23 mouse cellular contexts compared by ENCODE assay signal in genomic region chr9:4259074-4259473, GRCm38 (mm10). TPM values are rescaled to one million over a fixed set of nuclear protein-coding genes. Genes with fewer than 3 reads are reported as not detected.
DNase-seq lines count a peak whose midpoint lies in the region; ATAC-seq and TF ChIP-seq lines count a peak whose summit lies in the region.
"Had no signal": no experiment of that assay in that cellular context is flagged by ENCODE, and none has a peak within 500 bp of the region (broad histone marks: within the 10 kb centered on the region; RNA-seq: fewer than 3 reads in every experiment).

No protein-coding gene starts in this region.

- WGBS in embryonic facial prominence, embryonic 12.5 days = 87% methylated on average over 10 of the region's 10 CpGs
- 91% methylated on average over 10 of the region's 10 CpGs for WGBS in embryonic facial prominence, embryonic 10.5 days
- 91% methylated on average over 10 of the region's 10 CpGs for WGBS in hindbrain, embryonic 12.5 days
- WGBS in midbrain, embryonic 15.5 days = 91% methylated on average over 10 of the region's 10 CpGs

- no peak overlapping the region for H3K27ac ChIP-seq in embryonic facial prominence, embryonic 12.5 days
- H3K27ac ChIP-seq in embryonic facial prominence, embryonic 10.5 days (replicated peaks) = no peak overlapping the region
- no peak overlapping the region for H3K27ac ChIP-seq in layer of hippocampus, adult 2 months
- no peak overlapping the region for H3K27ac ChIP-seq in hindbrain, embryonic 12.5 days
- no peak overlapping the region for H3K27ac ChIP-seq in midbrain, embryonic 15.5 days
- H3K27ac ChIP-seq: liver, embryonic 13.5 days had no signal

- H3K36me3 ChIP-seq in embryonic facial prominence, embryonic 12.5 days = no peaks in the 10 kb centered on the region
- H3K36me3 ChIP-seq in embryonic facial prominence, embryonic 10.5 days (replicated peaks) = no peaks in the 10 kb centered on the region
- no peaks in the 10 kb centered on the region for H3K36me3 ChIP-seq in hindbrain, embryonic 12.5 days
- H3K36me3 ChIP-seq in midbrain, embryonic 15.5 days (replicated peaks) = no peaks in the 10 kb centered on the region
- H3K36me3 ChIP-seq: G1E; liver, embryonic 13.5 days had no signal

- no peaks in the 10 kb centered on the region for H3K4me1 ChIP-seq in embryonic facial prominence, embryonic 12.5 days
- H3K4me1 ChIP-seq in embryonic facial prominence, embryonic 10.5 days = no peaks in the 10 kb centered on the region
- no peaks in the 10 kb centered on the region for H3K4me1 ChIP-seq in hindbrain, embryonic 12.5 days
- no peaks in the 10 kb centered on the region for H3K4me1 ChIP-seq in midbrain, embryonic 15.5 days
- H3K4me1 ChIP-seq: liver, embryonic 13.5 days had no signal

- no peak for DNase-seq in embryonic facial prominence, embryonic 10.5 days (ENCODE audit: low spot score)
- no peak for DNase-seq in layer of hippocampus, adult 2 months (ENCODE audit: low spot score in 2 of 2)
- no peak for DNase-seq in layer of hippocampus, postnatal 10 days (ENCODE audit: low spot score in 2 of 2)
- DNase-seq: adrenal gland, postnatal 25 days; cerebellum, adult 18-20 months; cerebellum, postnatal 36 days; heart, postnatal 14 days; kidney, postnatal 4 days; liver, embryonic 13.5 days; lung, embryonic 14.5 days; lung, postnatal 36 days; right cerebral cortex, postnatal 14 days; spleen, adult 18-20 months; thymus, postnatal 25 days had no signal

- H3K9me3 ChIP-seq in embryonic facial prominence, embryonic 12.5 days = peaks cover 12% of the 10 kb centered on the region
- H3K9me3 ChIP-seq in embryonic facial prominence, embryonic 10.5 days = peaks cover 23% of the 10 kb centered on the region
- H3K9me3 ChIP-seq in hindbrain, embryonic 12.5 days (replicated peaks) = peaks cover 14% of the 10 kb centered on the region
- H3K9me3 ChIP-seq in midbrain, embryonic 15.5 days = peaks cover 6% of the 10 kb centered on the region

- no peak overlapping the region for H3K9ac ChIP-seq in embryonic facial prominence, embryonic 12.5 days
- H3K9ac ChIP-seq in hindbrain, embryonic 12.5 days = no peak overlapping the region
- no peak overlapping the region for H3K9ac ChIP-seq in midbrain, embryonic 15.5 days
- H3K9ac ChIP-seq: liver, embryonic 13.5 days; lung, embryonic 14.5 days had no signal

- no peak overlapping the region for H3K4me3 ChIP-seq in embryonic facial prominence, embryonic 12.5 days
- no peak overlapping the region for H3K4me3 ChIP-seq in embryonic facial prominence, embryonic 10.5 days
- H3K4me3 ChIP-seq in layer of hippocampus, adult 2 months = no peak overlapping the region
- no peak overlapping the region for H3K4me3 ChIP-seq in hindbrain, embryonic 12.5 days
- no peak overlapping the region for H3K4me3 ChIP-seq in midbrain, embryonic 15.5 days
- H3K4me3 ChIP-seq: liver, embryonic 13.5 days had no signal

- 0 out of 2 replicates have a peak, but pooled peaks have one; percentile 7 for TF ChIP-seq CTCF in layer of hippocampus, adult 2 months (conservative IDR thresholded peaks at IDR 0.05)

- 0 out of 2 replicates have a peak, but pooled peaks have one; percentile 56 for ATAC-seq in embryonic facial prominence, embryonic 12.5 days (ENCODE audit: insufficient number of reproducible peaks, insufficient read depth, low FRiP score, low TSS enrichment)
- 0 out of 2 replicates have a peak, but pooled peaks have one; percentile 26 for ATAC-seq in hindbrain, embryonic 12.5 days (ENCODE audit: low FRiP score)
- ATAC-seq in midbrain, embryonic 15.5 days (replicated peaks) = peak; percentile 72
- no peak for ATAC-seq in monocyte, adult 5-6 weeks (replicated peaks; ENCODE audit: insufficient number of reproducible peaks, low FRiP score, low TSS enrichment, poor library complexity, severe bottlenecking)
- ATAC-seq: activated CD4-positive, CD25-positive, alpha-beta regulatory T cell, adult 4 months; CD4-positive, CD25-positive, alpha-beta regulatory T cell, adult 4 months; inflammation-experienced regulatory T-cells, adult 6 months had no signal

- no peak overlapping the region for H3K4me2 ChIP-seq in embryonic facial prominence, embryonic 12.5 days (replicated peaks)
- H3K4me2 ChIP-seq in hindbrain, embryonic 12.5 days (replicated peaks) = no peak overlapping the region
- H3K4me2 ChIP-seq in midbrain, embryonic 15.5 days = no peak overlapping the region
- H3K4me2 ChIP-seq: heart, embryonic 11.5 days; liver, embryonic 13.5 days; lung, embryonic 14.5 days had no signal

- H3K27me3 ChIP-seq in embryonic facial prominence, embryonic 12.5 days = no peaks in the 10 kb centered on the region
- no peaks in the 10 kb centered on the region for H3K27me3 ChIP-seq in embryonic facial prominence, embryonic 10.5 days (replicated peaks; ENCODE audit: low read depth, poor library complexity, severe bottlenecking)
- no peaks in the 10 kb centered on the region for H3K27me3 ChIP-seq in hindbrain, embryonic 12.5 days
- no peaks in the 10 kb centered on the region for H3K27me3 ChIP-seq in midbrain, embryonic 15.5 days (replicated peaks)
- H3K27me3 ChIP-seq: liver, embryonic 13.5 days had no signal

RNA-seq across cellular contexts. Expression of gene Aasdhppt, which starts 50.2 kb away (rescaled TPM):
- polyA plus RNA-seq in embryonic facial prominence, embryonic 12.5 days (2016; fragmentation: Nextera tagmentation; extraction: Ambion mirVana) = 37.5 and 40.0 TPM in 2 replicates
- 30.7 TPM in 2 replicates for polyA plus RNA-seq in embryonic facial prominence, embryonic 10.5 days (2016; fragmentation: Nextera tagmentation; extraction: Ambion mirVana)
- 10 to 100 TPM; 27.5 to 29.0 TPM for total RNA-seq in layer of hippocampus, adult 2 months (2021)
- total RNA-seq in layer of hippocampus, postnatal 10 days (2021) = 10 to 100 TPM; 25.4 to 25.8 TPM
- polyA plus RNA-seq in hindbrain, embryonic 12.5 days (2016; fragmentation: Nextera tagmentation; extraction: Ambion mirVana) = 32.7 and 35.9 TPM in 2 replicates
- polyA plus RNA-seq in midbrain, embryonic 15.5 days (2015; fragmentation: Nextera tagmentation; extraction: Ambion mirVana) = 26.8 and 31.0 TPM in 2 replicates
- total RNA-seq in monocyte, adult 5-6 weeks (2017) = 8.2 to 14.9 TPM (median 11.2 TPM) in 3 replicates

RNA-seq across cellular contexts. Expression of gene Kbtbd3, which starts 50.6 kb away (rescaled TPM):
- polyA plus RNA-seq in embryonic facial prominence, embryonic 12.5 days (2016; fragmentation: Nextera tagmentation; extraction: Ambion mirVana) = 6.7 and 7.8 TPM in 2 replicates
- polyA plus RNA-seq in embryonic facial prominence, embryonic 10.5 days (2016; fragmentation: Nextera tagmentation; extraction: Ambion mirVana) = 5.3 and 5.7 TPM in 2 replicates
- 10 to 100 TPM; 10.7 to 11.5 TPM for total RNA-seq in layer of hippocampus, adult 2 months (2021)
- 1 to 10 TPM; 8.8 to 9.7 TPM for total RNA-seq in layer of hippocampus, postnatal 10 days (2021)
- 9.1 and 10.0 TPM in 2 replicates for polyA plus RNA-seq in hindbrain, embryonic 12.5 days (2016; fragmentation: Nextera tagmentation; extraction: Ambion mirVana)
- polyA plus RNA-seq in midbrain, embryonic 15.5 days (2015; fragmentation: Nextera tagmentation; extraction: Ambion mirVana) = 10.6 and 11.0 TPM in 2 replicates
- 4.4 to 5.4 TPM (median 5.2 TPM) in 3 replicates for total RNA-seq in monocyte, adult 5-6 weeks (2017)
